Comparison of ENCODE assay signal across 28 mouse cellular contexts in the genomic region with DNA sequence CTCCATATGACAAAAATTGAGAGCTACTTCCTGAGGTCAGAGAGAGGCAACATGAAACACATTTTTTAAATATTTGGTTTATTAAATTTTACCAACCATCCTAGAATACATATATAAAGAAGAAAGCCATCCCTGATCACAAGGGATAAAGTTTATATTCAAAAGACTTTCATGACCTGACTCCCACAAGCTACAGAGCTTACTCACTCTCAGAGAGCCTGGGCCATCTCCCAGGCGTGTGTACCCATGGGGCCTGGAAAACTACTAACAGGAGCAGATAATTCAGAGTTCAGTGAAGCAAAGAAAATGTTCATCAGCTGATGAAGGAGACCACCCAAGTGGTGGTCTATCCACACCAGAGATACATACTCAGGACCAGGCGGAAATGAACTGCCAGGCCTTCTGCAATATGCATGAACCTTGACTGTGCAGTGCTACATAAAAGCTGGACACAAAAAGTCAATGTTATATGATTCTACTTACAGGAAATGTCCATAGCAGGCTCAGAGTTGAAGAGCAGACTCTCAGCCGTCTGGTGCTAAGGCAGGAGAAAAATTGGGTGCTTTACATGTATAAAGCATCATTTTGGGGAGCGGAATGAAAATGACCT. TPM values are rescaled to one million over a fixed set of nuclear protein-coding genes. Genes with fewer than 3 reads are reported as not detected.
DNase-seq lines count a peak whose midpoint lies in the region; ATAC-seq and TF ChIP-seq lines count a peak whose summit lies in the region.
"Had no signal": no experiment of that assay in that cellular context is flagged by ENCODE, and none has a peak within 500 bp of the region (broad histone marks: within the 10 kb centered on the region; RNA-seq: fewer than 3 reads in every experiment).

No protein-coding gene starts in this region.

- H3K4me1 ChIP-seq in kidney, postnatal 0 days (replicated peaks; ENCODE audit: insufficient read depth, low read length) = no peaks in the 10 kb centered on the region
- H3K4me1 ChIP-seq in lung, embryonic 15.5 days = no peaks in the 10 kb centered on the region
- H3K4me1 ChIP-seq: embryonic facial prominence, embryonic 12.5 days; embryonic facial prominence, embryonic 15.5 days; forebrain, embryonic 12.5 days; forebrain, embryonic 15.5 days had no signal

- H3K4me2 ChIP-seq in kidney, postnatal 0 days (ENCODE audit: low read length) = no peak overlapping the region
- no peak overlapping the region for H3K4me2 ChIP-seq in lung, embryonic 15.5 days
- H3K4me2 ChIP-seq: embryonic facial prominence, embryonic 12.5 days; embryonic facial prominence, embryonic 15.5 days; forebrain, embryonic 12.5 days; forebrain, embryonic 15.5 days; heart, embryonic 13.5 days; hindbrain, embryonic 14.5 days had no signal

- H3K36me3 ChIP-seq in kidney, postnatal 0 days (ENCODE audit: insufficient read depth, low read length) = no peaks in the 10 kb centered on the region
- H3K36me3 ChIP-seq in lung, embryonic 15.5 days = no peaks in the 10 kb centered on the region
- H3K36me3 ChIP-seq: embryonic facial prominence, embryonic 12.5 days; embryonic facial prominence, embryonic 15.5 days; forebrain, embryonic 12.5 days; forebrain, embryonic 15.5 days; heart, embryonic 10.5 days; heart, embryonic 13.5 days had no signal

- no peaks in the 10 kb centered on the region for H3K9me3 ChIP-seq in kidney, postnatal 0 days (replicated peaks; ENCODE audit: low read length)
- no peaks in the 10 kb centered on the region for H3K9me3 ChIP-seq in lung, embryonic 15.5 days
- H3K9me3 ChIP-seq: embryonic facial prominence, embryonic 12.5 days; embryonic facial prominence, embryonic 15.5 days; forebrain, embryonic 12.5 days; forebrain, embryonic 15.5 days; heart, embryonic 10.5 days; heart, embryonic 13.5 days had no signal

- DNase-seq in embryo, embryonic 10.5 days (ENCODE audit: low spot score) = peak; percentile 5
- DNase-seq in embryo, embryonic 11 days = no peak
- DNase-seq in kidney, postnatal 0 days (ENCODE audit: low spot score) = peak; percentile 22
- DNase-seq in kidney, adult 18-20 months = no peak
- DNase-seq in lung, postnatal 4 days = no peak
- DNase-seq in retina, postnatal 1 day = peak; percentile 62
- no peak for DNase-seq in right cerebral cortex, adult 2 months (ENCODE audit: low spot score in 2 of 2)
- DNase-seq: adrenal gland, adult 8-10 months; adrenal gland, postnatal 25 days; cerebellum, adult 11-12 months; cerebellum, adult 8-10 months; cerebellum, postnatal 10 days; cerebellum, postnatal 36 days; gastrocnemius, postnatal 25 days; heart, adult 18-20 months; heart, postnatal 14 days; heart, postnatal 4 days had no signal

- H3K27ac ChIP-seq in kidney, postnatal 0 days = no peak overlapping the region
- H3K27ac ChIP-seq in lung, embryonic 15.5 days = peak overlapping the region; percentile 41; the same call in 1 of the 2 replicates
- H3K27ac ChIP-seq: embryonic facial prominence, embryonic 12.5 days; embryonic facial prominence, embryonic 15.5 days; forebrain, embryonic 12.5 days; forebrain, embryonic 15.5 days; heart, embryonic 10.5 days; heart, embryonic 13.5 days; hindbrain, embryonic 14.5 days had no signal

- no peak for TF ChIP-seq CTCF in kidney, postnatal 0 days (IDR thresholded peaks at IDR 0.05; ENCODE audit: low read depth)

- H3K9ac ChIP-seq in kidney, postnatal 0 days (ENCODE audit: low read depth, low read length) = no peak overlapping the region
- H3K9ac ChIP-seq in lung, embryonic 15.5 days = no peak overlapping the region
- H3K9ac ChIP-seq: embryonic facial prominence, embryonic 12.5 days; embryonic facial prominence, embryonic 15.5 days; forebrain, embryonic 12.5 days; forebrain, embryonic 15.5 days; heart, embryonic 13.5 days; hindbrain, embryonic 14.5 days had no signal

- peak; percentile 40; the same call in 1 of the 2 replicates for ATAC-seq in kidney, postnatal 0 days (replicated peaks; ENCODE audit: low FRiP score, low read depth)
- no peak for ATAC-seq in lung, embryonic 15.5 days (ENCODE audit: borderline replicate concordance, extremely low read depth, low FRiP score, low TSS enrichment)
- ATAC-seq: activated CD4-positive, CD25-positive, alpha-beta regulatory T cell, adult 4 months; forebrain, embryonic 15.5 days had no signal

- no peak overlapping the region for H3K4me3 ChIP-seq in kidney, postnatal 0 days (replicated peaks; ENCODE audit: low read depth, low read length)
- no peak overlapping the region for H3K4me3 ChIP-seq in lung, embryonic 15.5 days
- H3K4me3 ChIP-seq: embryonic facial prominence, embryonic 12.5 days; embryonic facial prominence, embryonic 15.5 days; erythroblast, embryonic 14.5 days; forebrain, embryonic 12.5 days; forebrain, embryonic 15.5 days; heart, embryonic 10.5 days; heart, embryonic 13.5 days had no signal

- no peaks in the 10 kb centered on the region for H3K27me3 ChIP-seq in kidney, postnatal 0 days (ENCODE audit: insufficient read depth, low read length)
- H3K27me3 ChIP-seq in lung, embryonic 15.5 days = 0 out of 2 replicates have a peak, but pooled peaks cover 3% of the 10 kb centered on the region
- H3K27me3 ChIP-seq: forebrain, embryonic 15.5 days had no signal

- 66% methylated on average over 4 of the region's 4 CpGs for WGBS in kidney, postnatal 0 days
- 44% methylated on average over 4 of the region's 4 CpGs for WGBS in lung, embryonic 15.5 days

RNA-seq across cellular contexts. Expression of a gene that starts 30.4 kb away (rescaled TPM):
- 5.9 and 6.0 TPM in 2 replicates for polyA plus RNA-seq in kidney, postnatal 0 days (2015; fragmentation: Nextera tagmentation; extraction: Ambion mirVana)
- polyA plus RNA-seq in lung, embryonic 15.5 days (2015; fragmentation: Nextera tagmentation; extraction: Ambion mirVana) = 6.6 and 7.3 TPM in 2 replicates
- polyA plus RNA-seq: activated CD4-positive, CD25-positive, alpha-beta regulatory T cell, adult 4 months; erythroblast, embryonic 14.5 days had no signal

RNA-seq across cellular contexts. Expression of a gene that starts 42.9 kb away (rescaled TPM):
- 0.09 and 0.32 TPM in 2 replicates for polyA plus RNA-seq in kidney, postnatal 0 days (2015; fragmentation: Nextera tagmentation; extraction: Ambion mirVana)
- polyA plus RNA-seq in lung, embryonic 15.5 days (2015; fragmentation: Nextera tagmentation; extraction: Ambion mirVana) = 0.34 TPM in 1 of 2 replicates, not detected in the other
- polyA plus RNA-seq: activated CD4-positive, CD25-positive, alpha-beta regulatory T cell, adult 4 months; erythroblast, embryonic 14.5 days; gonadal fat pad, adult 2 months; heart, embryonic 10.5 days had no signal

Comparison
In these comparisons a context has a peak if more than half of its experiments do, and no peak if none do; other contexts are left out.
1. DNase-seq: peak in embryo, embryonic 10.5 days (single experiment), kidney, postnatal 0 days (single experiment) and retina, postnatal 1 day (single experiment); none in embryo, embryonic 11 days (single experiment), kidney, adult 18-20 months (single experiment), lung, postnatal 4 days (0 of 2) and right cerebral cortex, adult 2 months (0 of 2).